Mouse (Mus musculus) A20 (cell line): ENCODE measurements around the gene Trub2.

Experiments used
- DNase-seq: peaks from one replicate; pipeline ENCODE4 v3.0.0-alpha.2; 2011; ENCODE audit warnings: low read depth, low spot score

Gene Trub2

GRCm38 (mm10) chr2:29724664-29725365, 63.5 kb downstream of the Trub2 start:
- no peak for DNase-seq

DNA sequence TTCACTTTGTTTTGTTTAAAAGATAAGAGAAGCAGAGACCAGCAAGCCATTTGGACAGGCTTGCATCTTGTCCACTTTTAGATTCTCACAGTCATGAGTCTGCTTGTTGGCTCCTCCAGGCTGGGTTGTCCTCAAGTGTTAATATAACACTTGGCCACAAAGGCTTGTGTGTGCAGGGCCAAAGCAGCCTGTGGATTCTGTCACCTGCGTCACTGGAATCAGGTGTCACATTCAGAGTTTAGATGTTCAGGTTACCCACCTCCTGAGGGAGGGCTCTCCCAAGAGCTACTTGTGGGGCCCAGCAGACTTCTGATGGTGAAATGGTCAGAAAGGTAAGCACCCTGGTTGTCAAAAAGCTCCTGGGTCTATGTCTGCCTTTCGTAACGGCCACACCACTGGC, 65.2 kb downstream of the Trub2 start:
- DNase-seq: no peak

- DNase-seq: no peak
Observed at GRCm38 (mm10) chr2:29718581-29718980, 69.7 kb downstream of the Trub2 start.

GRCm38 (mm10) chr2:29716691-29717090, 71.6 kb downstream of the Trub2 start:
- DNase-seq: no peak

GRCm38 (mm10) chr2:29716143-29716542, 72.2 kb downstream of the Trub2 start:
- no peak for DNase-seq

DNA sequence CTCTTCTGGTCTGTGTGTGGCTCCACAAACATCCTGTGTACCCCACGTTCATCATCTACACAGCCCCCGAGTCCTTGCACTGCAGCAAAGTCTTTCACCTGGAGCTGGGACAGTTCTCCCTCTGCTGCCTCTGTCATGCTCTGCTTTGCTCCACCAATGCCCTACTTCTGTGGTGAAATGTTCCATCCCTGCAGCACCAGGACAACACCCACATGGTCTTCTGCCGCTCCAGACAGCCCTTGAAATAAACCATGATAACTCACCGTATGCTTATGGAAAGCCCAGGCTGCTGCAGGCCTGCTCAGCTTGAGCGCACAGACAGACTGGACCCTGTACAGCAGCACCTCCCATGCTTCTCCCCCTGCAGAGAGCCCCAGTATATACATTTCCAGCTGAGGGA, 74.2 kb downstream of the Trub2 start:
- no peak for DNase-seq

DNA sequence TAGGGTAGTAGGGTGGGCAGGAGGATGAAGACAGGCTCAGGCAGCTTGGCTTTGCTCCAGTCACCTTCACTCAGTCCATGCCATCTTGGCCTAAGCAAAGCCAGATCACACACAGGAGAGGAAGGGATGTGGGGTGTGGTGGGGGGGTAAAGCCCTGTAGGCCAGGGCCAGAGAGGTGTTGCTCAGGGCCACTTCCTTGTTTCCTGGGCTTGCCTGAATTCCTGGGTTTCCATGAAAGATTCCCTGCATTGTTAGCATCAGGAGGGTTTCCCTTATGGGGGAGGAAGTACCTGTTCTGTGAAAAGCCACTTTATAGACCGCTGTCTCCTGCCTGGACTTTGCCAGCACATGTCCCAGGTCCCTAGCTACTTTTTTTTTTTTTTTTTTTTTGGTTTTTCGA, 74.8 kb downstream of the Trub2 start:
- DNase-seq: no peak

DNA sequence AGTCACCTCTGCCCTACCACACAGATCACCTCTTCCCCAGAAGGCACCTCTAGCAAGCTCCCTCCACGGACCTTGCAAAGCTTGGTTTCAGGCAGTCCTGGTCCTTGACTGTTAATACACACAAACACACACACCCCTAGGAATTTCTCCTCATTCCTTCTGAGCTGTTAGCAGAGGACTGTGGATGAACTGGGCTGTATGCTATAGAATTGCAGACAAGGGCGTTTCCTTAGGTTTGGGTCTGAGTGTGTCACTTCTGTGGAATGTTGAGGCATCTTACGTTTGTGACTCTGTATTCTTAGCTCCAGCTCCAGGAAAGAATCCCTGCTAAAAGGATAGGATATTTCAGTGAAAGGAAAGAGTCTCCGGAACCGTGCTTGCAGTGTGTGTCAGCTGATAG, 76.4 kb downstream of the Trub2 start:
- DNase-seq: no peak
